Mouse (Mus musculus) kidney, adult 18-20 months (tissue): ENCODE data around the gene Kcnk4.

Experiments
- DNase-seq: peaks from one replicate; pipeline ENCODE4 v3.0.0; 2021

The Kcnk4 gene

GRCm38 (mm10) chr19:6874257-6874656, 60.1 kb downstream of the Kcnk4 start:
- DNase-seq = no peak
